Mouse (Mus musculus) hindbrain, embryonic 16.5 days (tissue): Measurements from ENCODE around the gene Naa30. TPM values are rescaled to one million over a fixed set of nuclear protein-coding genes. Genes with fewer than 3 reads are reported as not detected.
A peak's percentile ranks its signal among the peaks of the same experiment; 100 is the strongest.
"Not testable (repeated sequence)": the region's sequence is repeated elsewhere in the genome, so short reads cannot be mapped to it uniquely, and the experiment has no call there.

Experiments
- ATAC-seq: fragments of 200-750 bp; cut with Nextera tagmentation; 2 replicates; pipeline ENCODE4 v1.8.0; 2017; ENCODE audit warnings: moderate TSS enrichment, moderate library complexity
- H3K27ac ChIP-seq: fragments of 300-500 bp; sonication (generic); 2 replicates; pipeline ENCODE4 v1.5.1; 2014; ENCODE audit warnings: low read depth, mild to moderate bottlenecking, control low read depth, low read length, moderate library complexity
- H3K27me3 ChIP-seq: fragments of 300-500 bp; sonication (generic); replicated peaks from 2 replicates; pipeline ENCODE4 v1.6.1; 2014; ENCODE audit warnings: low read length; ENCODE audit not compliant: control insufficient read depth, insufficient read depth
- H3K36me3 ChIP-seq: fragments of 300-500 bp; sonication (generic); 2 replicates; pipeline ENCODE4 v1.6.1; 2014; ENCODE audit warnings: mild to moderate bottlenecking, low read length, moderate library complexity, mixed read lengths; ENCODE audit not compliant: control insufficient read depth, insufficient read depth
- H3K4me1 ChIP-seq: fragments of 300-500 bp; sonication (generic); 2 replicates; pipeline ENCODE4 v1.6.1; 2014; ENCODE audit warnings: low read depth, low read length; ENCODE audit not compliant: control insufficient read depth, insufficient read depth
- H3K4me2 ChIP-seq: fragments of 300-500 bp; sonication (generic); 2 replicates; pipeline ENCODE4 v1.6.1; 2014; ENCODE audit warnings: mild to moderate bottlenecking, low read length, control low read depth, moderate library complexity
- H3K4me3 ChIP-seq: fragments of 300-500 bp; sonication (generic); 2 replicates; pipeline ENCODE4 v1.5.1; 2014; ENCODE audit warnings: mild to moderate bottlenecking, low read length, control low read depth, moderate library complexity
- H3K9ac ChIP-seq: fragments of 300-500 bp; sonication (generic); 2 replicates; pipeline ENCODE4 v1.6.1; 2014; ENCODE audit warnings: low read depth, mild to moderate bottlenecking, control low read depth, low read length, moderate library complexity
- H3K9me3 ChIP-seq: fragments of 300-500 bp; sonication (generic); 2 replicates; pipeline ENCODE4 v1.6.1; 2014; ENCODE audit warnings: mild to moderate bottlenecking, low read length, moderate library complexity; ENCODE audit not compliant: control insufficient read depth
- WGBS: fragments of 180-500 bp; shearing (Covaris S2); extraction: QIAGEN DNeasy Blood & Tissue Kit; methylation state at CpG from one replicate; pipeline ENCODE4 v1.1.7; 2014; 5-methylcytosine and 5-hydroxymethylcytosine counted together
- polyA plus RNA-seq: library from polyadenylated mRNA; unstranded; fragments of >200 nt; fragmentation: Nextera tagmentation; extraction: Ambion mirVana; gene quantifications from 2 replicates; pipeline ENCODE4 v1.2.1, GENCODE M21; 2015

The Naa30 gene
- polyA plus RNA-seq, 1 experiment from 2014 or later, result 9.2 TPM

DNA sequence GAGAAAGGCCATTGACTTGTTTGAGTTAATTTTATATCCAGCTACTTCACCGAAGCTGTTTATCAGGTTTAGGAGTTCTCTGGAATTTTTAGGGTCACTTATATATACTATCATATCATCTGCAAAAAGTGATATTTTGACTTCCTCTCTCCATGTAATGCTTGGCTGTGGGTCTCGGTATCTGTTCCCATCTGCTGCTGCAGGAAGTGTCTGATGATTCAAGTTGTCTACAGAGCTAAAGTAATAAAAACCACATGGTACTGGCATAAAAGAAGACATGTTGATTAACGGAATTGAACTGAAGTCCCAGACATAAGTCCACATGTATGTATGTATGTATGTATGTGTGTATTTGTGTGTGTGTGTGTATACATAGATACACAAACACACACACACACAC is 38.2 kb downstream of the Naa30 start:
- not testable (repeated sequence) for ATAC-seq, H3K9me3 ChIP-seq, H3K4me2 ChIP-seq, H3K36me3 ChIP-seq, H3K9ac ChIP-seq, H3K27me3 ChIP-seq, H3K27ac ChIP-seq, H3K4me3 ChIP-seq, H3K4me1 ChIP-seq
- 93% methylated on average over 3 of the region's 3 CpGs for WGBS

- Histone ChIP-seq H3K4me3 (no peak overlapping the region), H3K27ac (no peak overlapping the region), H3K9me3 (no peaks in the 10 kb centered on the region), H3K36me3 (no peaks in the 10 kb centered on the region), H3K27me3 (no peaks in the 10 kb centered on the region), H3K4me1 (no peaks in the 10 kb centered on the region), H3K9ac (no peak overlapping the region), H3K4me2 (no peak overlapping the region)
- 73% methylated on average over 7 of the region's 7 CpGs for WGBS
- no peak for ATAC-seq
These were observed 46.7 kb downstream of the Naa30 start for GRCm38 (mm10) chr14:49218677-49219076.

DNA sequence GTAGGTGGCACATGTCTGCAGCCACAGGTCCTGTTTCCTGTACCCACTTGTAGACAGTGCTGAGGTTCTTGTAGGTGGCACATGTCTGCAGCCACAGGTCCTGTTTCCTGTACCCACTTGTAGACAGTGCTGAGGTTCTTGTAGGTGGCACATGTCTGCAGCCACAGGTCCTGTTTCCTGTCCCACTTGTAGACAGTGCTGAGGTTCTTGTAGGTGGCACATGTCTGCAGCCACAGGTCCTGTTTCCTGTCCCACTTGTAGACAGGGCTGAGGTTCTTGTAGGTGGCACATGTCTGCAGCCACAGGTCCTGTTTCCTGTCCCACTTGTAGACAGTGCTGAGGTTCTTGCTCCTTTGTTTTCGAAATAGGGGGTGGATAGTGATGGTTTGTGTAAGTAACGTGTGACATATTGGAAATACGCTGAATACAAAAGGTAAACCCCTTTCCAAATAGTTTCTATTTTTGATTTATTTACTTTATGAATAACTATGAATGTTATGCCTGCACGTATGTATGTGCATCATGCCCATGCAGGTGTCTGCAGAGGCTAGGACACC is 47.5 kb downstream of the Naa30 start:
- not testable (repeated sequence) for H3K4me1 ChIP-seq, H3K27ac ChIP-seq, H3K9ac ChIP-seq, H3K36me3 ChIP-seq, ATAC-seq, H3K27me3 ChIP-seq, H3K4me3 ChIP-seq, H3K4me2 ChIP-seq, H3K9me3 ChIP-seq
- 93% methylated on average over 4 of the region's 4 CpGs for WGBS

DNA sequence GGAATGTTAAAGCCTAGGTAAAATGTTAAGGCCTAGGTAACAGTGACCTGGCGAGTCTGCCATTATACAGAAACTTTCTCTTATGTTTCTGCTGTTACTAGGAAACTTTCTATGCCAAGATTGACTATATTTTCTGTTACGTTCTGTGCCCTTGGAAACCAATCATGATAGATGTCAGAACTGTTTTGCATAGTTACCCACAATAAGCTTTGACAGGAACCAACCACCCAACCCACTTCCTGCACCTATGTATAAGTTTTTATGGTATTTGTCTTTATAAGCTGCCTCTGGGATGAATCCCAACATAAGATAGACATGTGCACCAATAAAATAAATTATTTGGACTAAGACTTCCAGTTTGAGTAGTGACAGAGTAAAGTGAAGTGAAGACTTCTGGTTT is 49.7 kb downstream of the Naa30 start:
- Histone ChIP-seq H3K36me3 (no peaks in the 10 kb centered on the region), H3K9ac (no peak overlapping the region), H3K9me3 (no peaks in the 10 kb centered on the region), H3K27ac (no peak overlapping the region), H3K4me3 (no peak overlapping the region), H3K27me3 (no peaks in the 10 kb centered on the region), H3K4me1 (no peaks in the 10 kb centered on the region), H3K4me2 (no peak overlapping the region)
- no peak for ATAC-seq
- 88% methylated on average over 2 of the region's 2 CpGs for WGBS

DNA sequence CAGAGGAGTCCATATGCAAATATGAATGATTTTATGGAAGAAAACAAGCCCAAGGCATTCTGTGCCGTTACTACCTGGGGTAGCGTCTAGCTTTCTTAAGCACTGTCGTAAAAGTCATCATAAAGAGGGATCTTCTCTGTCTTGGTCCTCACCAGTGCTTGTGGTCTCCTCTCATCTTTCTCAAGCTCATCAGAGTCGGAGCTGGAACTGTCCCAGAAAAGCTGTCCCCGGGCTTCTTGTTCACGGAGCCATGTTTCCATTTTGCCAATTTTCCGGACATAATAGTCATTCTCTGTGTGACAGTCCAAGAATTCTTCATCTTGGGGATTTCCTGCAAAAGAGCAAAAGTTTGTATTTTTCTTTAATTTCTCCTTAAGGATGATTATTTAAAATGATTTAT is 54.4 kb downstream of the Naa30 start:
- no peak overlapping the region for H3K9ac ChIP-seq
- ATAC-seq, result no peak
- 69% methylated on average over 7 of the region's 7 CpGs for WGBS

GRCm38 (mm10) chr14:49226986-49227385 is 55.0 kb downstream of the Naa30 start:
- Histone ChIP-seq H3K27ac (no peak overlapping the region), H3K4me2 (no peak overlapping the region), H3K9ac (no peak overlapping the region), H3K9me3 (no peaks in the 10 kb centered on the region), H3K4me3 (no peak overlapping the region), H3K4me1 (no peaks in the 10 kb centered on the region), H3K27me3 (no peaks in the 10 kb centered on the region), H3K36me3 (no peaks in the 10 kb centered on the region)
- peak; percentile 67; the same call in 1 of the 2 replicates for ATAC-seq
- 75% methylated on average over 11 of the region's 11 CpGs for WGBS

More for the DNA sequence above, 54.4 kb downstream of the Naa30 start:
- H3K27ac ChIP-seq, result no peak overlapping the region
- H3K4me1 ChIP-seq, result no peaks in the 10 kb centered on the region
- H3K4me3 ChIP-seq, result no peak overlapping the region
- no peaks in the 10 kb centered on the region for H3K9me3 ChIP-seq
- no peaks in the 10 kb centered on the region for H3K27me3 ChIP-seq
- no peaks in the 10 kb centered on the region for H3K36me3 ChIP-seq
- no peak overlapping the region for H3K4me2 ChIP-seq

DNA sequence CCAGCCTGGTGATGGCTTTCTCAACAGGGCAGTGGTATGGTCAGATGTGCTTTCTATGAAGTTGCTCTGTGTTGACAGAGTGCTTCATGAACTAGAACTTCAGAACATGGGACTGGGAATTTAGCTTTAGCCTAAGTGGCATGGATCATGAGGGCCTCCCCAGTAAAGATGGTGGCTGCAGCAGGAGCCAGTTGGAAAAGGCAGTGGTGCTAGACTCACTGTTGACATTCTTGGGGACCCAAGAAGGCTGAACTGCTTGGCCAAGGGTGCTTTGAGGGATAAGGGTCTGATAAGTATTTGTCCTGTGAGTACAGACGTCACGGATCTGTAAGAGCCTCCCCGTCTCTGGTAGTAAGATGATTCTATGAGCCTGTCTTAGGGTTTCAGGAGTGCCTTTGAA is 59.8 kb downstream of the Naa30 start:
- Histone ChIP-seq H3K27ac (no peak overlapping the region), H3K4me3 (no peak overlapping the region), H3K4me1 (no peaks in the 10 kb centered on the region), H3K9me3 (no peaks in the 10 kb centered on the region), H3K4me2 (no peak overlapping the region), H3K36me3 (no peaks in the 10 kb centered on the region), H3K9ac (no peak overlapping the region), H3K27me3 (no peaks in the 10 kb centered on the region)
- ATAC-seq, result no peak
- WGBS, result 99% methylated on average over 3 of the region's 3 CpGs

GRCm38 (mm10) chr14:49234788-49235515 is 62.9 kb downstream of the Naa30 start:
- Histone ChIP-seq H3K27me3 (no peaks in the 10 kb centered on the region), H3K9me3 (no peaks in the 10 kb centered on the region), H3K4me2 (no peak overlapping the region), H3K9ac (no peak overlapping the region), H3K4me1 (no peaks in the 10 kb centered on the region), H3K36me3 (no peaks in the 10 kb centered on the region), H3K27ac (no peak overlapping the region), H3K4me3 (no peak overlapping the region)
- WGBS, result 41% methylated on average over 9 of the region's 9 CpGs
- no peak for ATAC-seq

GRCm38 (mm10) chr14:49238206-49238605 is 66.2 kb downstream of the Naa30 start:
- H3K4me1 ChIP-seq, result no peaks in the 10 kb centered on the region
- 0 out of 2 replicates have a peak overlapping the region, but pooled peaks have one; percentile 1 for H3K9ac ChIP-seq
- no peaks in the 10 kb centered on the region for H3K36me3 ChIP-seq
- ATAC-seq, result peak; percentile 95
- H3K27me3 ChIP-seq, result no peaks in the 10 kb centered on the region
- H3K4me3 ChIP-seq, result no peak overlapping the region
- no peak overlapping the region for H3K27ac ChIP-seq
- 33% methylated on average over 11 of the region's 11 CpGs for WGBS
- no peaks in the 10 kb centered on the region for H3K9me3 ChIP-seq
- no peak overlapping the region for H3K4me2 ChIP-seq
